Mouse (Mus musculus) liver, postnatal 0 days (tissue): ENCODE data around the gene Gpsm1.

Experiments
- CTCF ChIP-seq: sonication (generic); IDR thresholded peaks from 2 replicates; pipeline ENCODE4 v1.5.1; 2016; ENCODE audit warnings: antibody characterized with exemption, low read depth
- EP300 ChIP-seq: IDR thresholded peaks from 2 replicates; pipeline ENCODE4 v1.6.1; 2016; ENCODE audit warnings: antibody characterized with exemption, low read depth, mild to moderate bottlenecking

- no peak for TF ChIP-seq CTCF
- no peak for TF ChIP-seq EP300
Measured at GRCm38 (mm10) chr2:26387713-26388112, 72.4 kb downstream of the Gpsm1 start.
